Mouse (Mus musculus) hindbrain, embryonic 13.5 days (tissue): ENCODE measurements around the gene Tldc2. TPM values are rescaled to one million over a fixed set of nuclear protein-coding genes. Genes with fewer than 3 reads are reported as not detected.

Experiments used
- ATAC-seq: fragments of 200-750 bp; cut with Nextera tagmentation; 2 replicates; pipeline ENCODE4 v1.8.0; 2017; ENCODE audit warnings: moderate TSS enrichment; ENCODE audit not compliant: low FRiP score
- H3K27ac ChIP-seq: fragments of 300-500 bp; sonication (generic); 2 replicates; pipeline ENCODE4 v1.5.1; 2015; ENCODE audit warnings: inconsistent platforms, mild to moderate bottlenecking, moderate library complexity
- H3K27me3 ChIP-seq: fragments of 300-500 bp; sonication (generic); 2 replicates; pipeline ENCODE4 v1.6.1; 2015; ENCODE audit warnings: mild to moderate bottlenecking, inconsistent platforms
- H3K36me3 ChIP-seq: fragments of 300-500 bp; sonication (generic); 2 replicates; pipeline ENCODE4 v1.6.1; 2015; ENCODE audit warnings: mild to moderate bottlenecking, inconsistent platforms
- H3K4me1 ChIP-seq: fragments of 300-500 bp; sonication (generic); replicated peaks from 2 replicates; pipeline ENCODE4 v1.6.1; 2015; ENCODE audit warnings: inconsistent platforms
- H3K4me2 ChIP-seq: fragments of 300-500 bp; sonication (generic); 2 replicates; pipeline ENCODE4 v1.6.1; 2015; ENCODE audit warnings: inconsistent platforms, mild to moderate bottlenecking, moderate library complexity
- H3K4me3 ChIP-seq: fragments of 300-500 bp; sonication (generic); 2 replicates; pipeline ENCODE4 v1.5.1; 2015; ENCODE audit warnings: mild to moderate bottlenecking, inconsistent platforms
- H3K9ac ChIP-seq: fragments of 300-500 bp; sonication (generic); 2 replicates; pipeline ENCODE4 v1.6.1; 2015; ENCODE audit warnings: mild to moderate bottlenecking, inconsistent platforms
- H3K9me3 ChIP-seq: fragments of 300-500 bp; sonication (generic); 2 replicates; pipeline ENCODE4 v1.6.1; 2016; ENCODE audit warnings: inconsistent platforms
- WGBS: fragments of 180-500 bp; shearing (Covaris S2); methylation state at CpG from one replicate; pipeline ENCODE4 v1.1.7; 2015; 5-methylcytosine and 5-hydroxymethylcytosine counted together
- polyA plus RNA-seq: library from polyadenylated mRNA; unstranded; fragments of >200 nt; fragmentation: Nextera tagmentation; extraction: Ambion mirVana; gene quantifications from 2 replicates; pipeline ENCODE4 v1.2.1, GENCODE M21; 2015

Gene Tldc2
- polyA plus RNA-seq, 1 experiment from 2014 or later: not detected

DNA sequence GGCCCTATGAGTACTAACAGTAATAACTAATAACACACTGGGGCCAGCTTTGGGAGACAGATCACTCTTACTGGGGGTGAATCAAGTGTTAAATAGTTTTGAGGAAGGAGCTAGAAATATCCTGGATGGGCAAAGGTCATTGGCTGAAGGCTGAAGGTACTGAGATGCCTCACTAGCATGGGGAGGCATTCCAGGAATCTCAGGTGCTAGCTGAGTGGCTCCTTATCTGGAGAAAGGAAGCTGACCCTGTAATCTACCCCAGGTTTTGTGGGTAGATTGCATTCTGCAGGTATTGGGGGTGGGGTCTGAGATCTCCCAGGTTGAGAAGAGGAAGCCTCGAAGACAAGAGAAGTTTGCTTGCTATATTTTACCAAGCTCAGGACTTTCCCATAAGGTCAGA is 58.3 kb downstream of the Tldc2 start:
- Histone ChIP-seq H3K27me3 (no peaks in the 10 kb centered on the region), H3K4me2 (no peak overlapping the region), H3K9ac (no peak overlapping the region), H3K9me3 (0 out of 2 replicates have a peak, but pooled peaks cover 4% of the 10 kb centered on the region), H3K4me1 (no peaks in the 10 kb centered on the region), H3K27ac (no peak overlapping the region), H3K4me3 (no peak overlapping the region), H3K36me3 (peaks cover 41% of the 10 kb centered on the region)
- 100% methylated on average over 1 of the region's 1 CpGs for WGBS
- no peak for ATAC-seq

Other genes with a start within 250 kb of the Tldc2 start
- gene Tgif2, start 247.0 kb upstream of the Tldc2 start, polyA plus RNA-seq: 25.7 and 28.6 TPM in 2 replicates
- 12.0 and 12.6 TPM in 2 replicates for gene 4930518I15Rik, start 229.1 kb upstream of the Tldc2 start, polyA plus RNA-seq
- gene Rab5if, start 223.9 kb upstream of the Tldc2 start, polyA plus RNA-seq: 152 and 155 TPM in 2 replicates
- gene Sla2, start 199.9 kb upstream of the Tldc2 start, polyA plus RNA-seq: 0.28 and 0.31 TPM in 2 replicates
- gene Ndrg3, start 95.0 kb upstream of the Tldc2 start, polyA plus RNA-seq: 90.3 and 95.0 TPM in 2 replicates
- gene Dsn1, start 79.9 kb upstream of the Tldc2 start, polyA plus RNA-seq: 12.3 and 13.2 TPM in 2 replicates
- 6.2 and 6.4 TPM in 2 replicates for gene Soga1, start 7.8 kb upstream of the Tldc2 start, polyA plus RNA-seq
- 11.6 and 11.9 TPM in 2 replicates for gene Samhd1, start 48.2 kb downstream of the Tldc2 start, polyA plus RNA-seq
- gene Rbl1, start 117.5 kb downstream of the Tldc2 start, polyA plus RNA-seq: 9.1 and 9.4 TPM in 2 replicates
- gene Rpn2, start 192.0 kb downstream of the Tldc2 start, polyA plus RNA-seq: 203 and 208 TPM in 2 replicates
- 0.43 and 0.58 TPM in 2 replicates for gene Mroh8, start 192.5 kb downstream of the Tldc2 start, polyA plus RNA-seq